Comparison of ENCODE assay signal across 33 mouse cellular contexts in the genomic region with DNA sequence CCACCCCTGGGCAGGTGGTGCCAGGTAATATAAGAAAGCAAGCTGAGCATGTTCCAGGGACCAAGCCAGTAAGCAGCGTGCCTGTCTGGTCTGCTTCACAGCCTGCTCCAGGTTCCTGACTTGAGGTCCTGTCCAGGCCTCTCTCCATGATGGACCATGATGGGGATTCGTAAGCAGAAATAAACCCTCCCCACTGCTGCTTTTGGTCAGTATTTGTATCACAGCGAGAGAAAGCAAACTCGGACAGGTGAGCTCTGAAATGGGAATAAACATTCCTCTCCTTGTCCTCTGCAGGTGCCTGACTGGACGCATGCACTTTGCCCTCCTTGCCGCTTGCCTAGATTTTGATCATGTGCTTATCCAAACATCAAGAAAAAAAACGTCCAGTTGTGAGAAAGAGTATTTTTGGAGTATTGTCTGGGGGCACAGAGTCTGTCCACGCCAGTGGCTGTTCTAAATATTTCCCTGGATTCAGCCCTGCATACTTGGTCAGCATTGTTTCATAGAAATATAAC. TPM values are rescaled to one million over a fixed set of nuclear protein-coding genes. Genes with fewer than 3 reads are reported as not detected.
DNase-seq lines count a peak whose midpoint lies in the region; ATAC-seq and TF ChIP-seq lines count a peak whose summit lies in the region.
"Had no signal": no experiment of that assay in that cellular context is flagged by ENCODE, and none has a peak within 500 bp of the region (broad histone marks: within the 10 kb centered on the region; RNA-seq: fewer than 3 reads in every experiment).

No protein-coding gene starts in this region.

- H3K9ac ChIP-seq in kidney, embryonic 14.5 days (ENCODE audit: low read depth, low read length), result no peak overlapping the region
- no peak overlapping the region for H3K9ac ChIP-seq in midbrain, postnatal 0 days (replicated peaks; ENCODE audit: low read length, poor library complexity, severe bottlenecking)
- no peak overlapping the region for H3K9ac ChIP-seq in midbrain, embryonic 15.5 days
- H3K9ac ChIP-seq: embryonic facial prominence, embryonic 13.5 days; forebrain, embryonic 12.5 days; forebrain, embryonic 15.5 days; heart, embryonic 12.5 days; heart, embryonic 15.5 days; hindbrain, embryonic 13.5 days had no signal

- H3K27me3 ChIP-seq in kidney, embryonic 14.5 days (ENCODE audit: control insufficient read depth, insufficient read depth, low read length), result no peaks in the 10 kb centered on the region
- no peaks in the 10 kb centered on the region for H3K27me3 ChIP-seq in midbrain, postnatal 0 days (ENCODE audit: insufficient read depth, low read length)
- H3K27me3 ChIP-seq in midbrain, embryonic 15.5 days (replicated peaks), result no peaks in the 10 kb centered on the region
- H3K27me3 ChIP-seq: CH12.LX; embryonic facial prominence, embryonic 13.5 days; forebrain, embryonic 12.5 days; forebrain, embryonic 15.5 days; heart, embryonic 15.5 days; hindbrain, embryonic 13.5 days had no signal

- TF ChIP-seq CTCF in midbrain, postnatal 0 days (IDR thresholded peaks at IDR 0.05), result no peak

- ATAC-seq in kidney, embryonic 14.5 days (ENCODE audit: low FRiP score, low TSS enrichment), result no peak
- no peak for ATAC-seq in midbrain, postnatal 0 days (ENCODE audit: low FRiP score)
- no peak for ATAC-seq in midbrain, embryonic 15.5 days (replicated peaks)
- ATAC-seq: forebrain, embryonic 15.5 days; Patski had no signal

- peak; percentile 54 for DNase-seq in kidney, adult 18-20 months
- DNase-seq in kidney, adult 9 months, result peak; percentile 72
- peak; percentile 53 to 66 for DNase-seq in kidney, postnatal 25 days
- DNase-seq in midbrain, postnatal 0 days (ENCODE audit: low spot score), result no peak
- no peak for DNase-seq in retina, embryonic 14.5 days (ENCODE audit: low spot score)
- DNase-seq: adrenal gland, postnatal 10 days; adrenal gland, postnatal 36 days; B cell, adult 2 months; cerebellum, adult 11 months; cerebellum, adult 2 months; cerebellum, adult 9-11 months; cerebellum, postnatal 25 days; embryo, embryonic 11 days; gastrocnemius, postnatal 25 days; heart, adult 18-20 months; heart, postnatal 10 days; heart, postnatal 36 days had no signal

- 76% methylated on average over 8 of the region's 8 CpGs for WGBS in kidney, embryonic 14.5 days
- 81% methylated on average over 8 of the region's 8 CpGs for WGBS in midbrain, postnatal 0 days
- whole genome bisulfite sequencing in midbrain, embryonic 15.5 days, result 83% methylated on average over 8 of the region's 8 CpGs

- no peak overlapping the region for H3K4me2 ChIP-seq in kidney, embryonic 14.5 days (replicated peaks; ENCODE audit: low read depth, low read length)
- no peak overlapping the region for H3K4me2 ChIP-seq in midbrain, postnatal 0 days (ENCODE audit: low read depth, low read length, poor library complexity, severe bottlenecking)
- no peak overlapping the region for H3K4me2 ChIP-seq in midbrain, embryonic 15.5 days
- H3K4me2 ChIP-seq: embryonic facial prominence, embryonic 13.5 days; forebrain, embryonic 12.5 days; forebrain, embryonic 15.5 days; heart, embryonic 12.5 days; heart, embryonic 15.5 days; hindbrain, embryonic 13.5 days had no signal

- H3K4me3 ChIP-seq in kidney, embryonic 14.5 days (ENCODE audit: low read length), result no peak overlapping the region
- H3K4me3 ChIP-seq in brown adipose tissue, adult 24 weeks (ENCODE audit: insufficient read depth, low read depth, low read length), result no peak overlapping the region
- H3K4me3 ChIP-seq in midbrain, postnatal 0 days (ENCODE audit: low read depth, low read length), result no peak overlapping the region
- H3K4me3 ChIP-seq in midbrain, embryonic 15.5 days, result no peak overlapping the region
- H3K4me3 ChIP-seq: embryonic facial prominence, embryonic 10.5 days; embryonic facial prominence, embryonic 13.5 days; erythroblast, embryonic 14.5 days; forebrain, embryonic 12.5 days; forebrain, embryonic 15.5 days; heart, embryonic 12.5 days; heart, embryonic 15.5 days; hindbrain, embryonic 10.5 days; hindbrain, embryonic 13.5 days had no signal

- H3K27ac ChIP-seq in kidney, embryonic 14.5 days (ENCODE audit: low read depth, low read length), result no peak overlapping the region
- peak overlapping the region; percentile 38 for H3K27ac ChIP-seq in brown adipose tissue, adult 24 weeks (replicated peaks; ENCODE audit: low read depth, low read length)
- no peak overlapping the region for H3K27ac ChIP-seq in midbrain, postnatal 0 days (ENCODE audit: low read depth, low read length)
- H3K27ac ChIP-seq in midbrain, embryonic 15.5 days, result no peak overlapping the region
- H3K27ac ChIP-seq: embryonic facial prominence, embryonic 10.5 days; embryonic facial prominence, embryonic 13.5 days; forebrain, embryonic 12.5 days; forebrain, embryonic 15.5 days; heart, embryonic 15.5 days; hindbrain, embryonic 10.5 days; hindbrain, embryonic 13.5 days had no signal

- H3K9me3 ChIP-seq in kidney, embryonic 14.5 days (ENCODE audit: control insufficient read depth, low read length), result no peaks in the 10 kb centered on the region
- H3K9me3 ChIP-seq in midbrain, postnatal 0 days (ENCODE audit: low read length), result no peaks in the 10 kb centered on the region
- no peaks in the 10 kb centered on the region for H3K9me3 ChIP-seq in midbrain, embryonic 15.5 days
- H3K9me3 ChIP-seq: embryonic facial prominence, embryonic 10.5 days; embryonic facial prominence, embryonic 13.5 days; forebrain, embryonic 12.5 days; forebrain, embryonic 15.5 days; G1E; heart, embryonic 12.5 days; heart, embryonic 15.5 days; hindbrain, embryonic 10.5 days; hindbrain, embryonic 13.5 days had no signal

- H3K4me1 ChIP-seq in kidney, embryonic 14.5 days (ENCODE audit: control insufficient read depth, insufficient read depth, low read length), result no peaks in the 10 kb centered on the region
- no peaks in the 10 kb centered on the region; the same call in none of the 2 replicates for H3K4me1 ChIP-seq in brown adipose tissue, adult 24 weeks (ENCODE audit: control insufficient read depth, insufficient read depth, insufficient read length, low read length)
- no peaks in the 10 kb centered on the region for H3K4me1 ChIP-seq in midbrain, postnatal 0 days (ENCODE audit: insufficient read depth, low read length)
- no peaks in the 10 kb centered on the region for H3K4me1 ChIP-seq in midbrain, embryonic 15.5 days
- H3K4me1 ChIP-seq: embryonic facial prominence, embryonic 10.5 days; forebrain, embryonic 12.5 days; forebrain, embryonic 15.5 days; heart, embryonic 12.5 days; heart, embryonic 15.5 days; hindbrain, embryonic 10.5 days; hindbrain, embryonic 13.5 days had no signal

- H3K36me3 ChIP-seq in kidney, embryonic 14.5 days (ENCODE audit: control insufficient read depth, insufficient read depth, low read length), result no peaks in the 10 kb centered on the region
- H3K36me3 ChIP-seq in midbrain, postnatal 0 days (ENCODE audit: insufficient read depth, low read length), result no peaks in the 10 kb centered on the region
- H3K36me3 ChIP-seq in midbrain, embryonic 15.5 days (replicated peaks), result no peaks in the 10 kb centered on the region
- H3K36me3 ChIP-seq: embryonic facial prominence, embryonic 10.5 days; embryonic facial prominence, embryonic 13.5 days; forebrain, embryonic 12.5 days; forebrain, embryonic 15.5 days; G1E; heart, embryonic 12.5 days; heart, embryonic 15.5 days; hindbrain, embryonic 10.5 days; hindbrain, embryonic 13.5 days had no signal

RNA-seq across cellular contexts. Expression of gene Mas1, which starts 8.9 kb away (rescaled TPM):
- polyA plus RNA-seq in kidney, embryonic 14.5 days (2014; fragmentation: Nextera tagmentation; extraction: Ambion mirVana), result 0.26 and 0.66 TPM in 2 replicates
- not detected in 2 replicates for polyA plus RNA-seq in brown adipose tissue, adult 24 weeks (2012; ENCODE audit: insufficient read depth, insufficient read length, missing spikeins)
- not detected in 2 replicates for total RNA-seq in midbrain, postnatal 0 days (2014; rRNA removed)
- 0.27 TPM in 1 of 2 replicates, not detected in the other for polyA plus RNA-seq in midbrain, postnatal 0 days (2015; fragmentation: Nextera tagmentation; extraction: Ambion mirVana)
- 0.13 TPM in 1 of 2 replicates, not detected in the other for polyA plus RNA-seq in midbrain, embryonic 15.5 days (2015; fragmentation: Nextera tagmentation; extraction: Ambion mirVana)
- total RNA-seq: adrenal gland, adult 18-20 months; adrenal gland, postnatal 36 days; CH12.LX; G1E had no signal
- polyA plus RNA-seq: erythroblast, embryonic 14.5 days; G1E; Patski had no signal

RNA-seq across cellular contexts. Expression of gene Mrgprh, which starts 16.8 kb away (rescaled TPM):
- not detected in 2 replicates for polyA plus RNA-seq in kidney, embryonic 14.5 days (2014; fragmentation: Nextera tagmentation; extraction: Ambion mirVana)
- not detected in 2 replicates for polyA plus RNA-seq in brown adipose tissue, adult 24 weeks (2012; ENCODE audit: insufficient read depth, insufficient read length, missing spikeins)
- not detected in 2 replicates for total RNA-seq in midbrain, postnatal 0 days (2014; rRNA removed)
- not detected in 2 replicates for polyA plus RNA-seq in midbrain, postnatal 0 days (2015; fragmentation: Nextera tagmentation; extraction: Ambion mirVana)
- polyA plus RNA-seq in midbrain, embryonic 15.5 days (2015; fragmentation: Nextera tagmentation; extraction: Ambion mirVana), result not detected in 2 replicates
- total RNA-seq: CH12.LX had no signal
- polyA plus RNA-seq: embryonic facial prominence, embryonic 10.5 days; embryonic facial prominence, embryonic 13.5 days; erythroblast, embryonic 14.5 days; forebrain, embryonic 12.5 days; forebrain, embryonic 15.5 days; G1E; heart, embryonic 12.5 days; hindbrain, embryonic 10.5 days; hindbrain, embryonic 13.5 days; Patski had no signal

RNA-seq across cellular contexts. Expression of gene Pnldc1, which starts 51.0 kb away (rescaled TPM):
- polyA plus RNA-seq in kidney, embryonic 14.5 days (2014; fragmentation: Nextera tagmentation; extraction: Ambion mirVana), result 1.3 and 1.7 TPM in 2 replicates
- 67.4 and 78.9 TPM in 2 replicates for polyA plus RNA-seq in brown adipose tissue, adult 24 weeks (2012; ENCODE audit: insufficient read depth, insufficient read length, missing spikeins)
- total RNA-seq in midbrain, postnatal 0 days (2014; rRNA removed), result 0.88 and 1.8 TPM in 2 replicates
- polyA plus RNA-seq in midbrain, postnatal 0 days (2015; fragmentation: Nextera tagmentation; extraction: Ambion mirVana), result 1.1 and 1.3 TPM in 2 replicates
- polyA plus RNA-seq in midbrain, embryonic 15.5 days (2015; fragmentation: Nextera tagmentation; extraction: Ambion mirVana), result 1.6 and 2.2 TPM in 2 replicates
- polyA plus RNA-seq: G1E had no signal

RNA-seq across cellular contexts. Expression of gene Tcp1, which starts 56.4 kb away (rescaled TPM):
- polyA plus RNA-seq in kidney, embryonic 14.5 days (2014; fragmentation: Nextera tagmentation; extraction: Ambion mirVana), result 407 and 495 TPM in 2 replicates
- 154 and 194 TPM in 2 replicates for polyA plus RNA-seq in brown adipose tissue, adult 24 weeks (2012; ENCODE audit: insufficient read depth, insufficient read length, missing spikeins)
- total RNA-seq in midbrain, postnatal 0 days (2014; rRNA removed), result 330 and 377 TPM in 2 replicates
- 330 and 375 TPM in 2 replicates for polyA plus RNA-seq in midbrain, postnatal 0 days (2015; fragmentation: Nextera tagmentation; extraction: Ambion mirVana)
- 325 and 344 TPM in 2 replicates for polyA plus RNA-seq in midbrain, embryonic 15.5 days (2015; fragmentation: Nextera tagmentation; extraction: Ambion mirVana)

RNA-seq across cellular contexts. Expression of gene Mrpl18, which starts 57.1 kb away (rescaled TPM):
- 186 and 194 TPM in 2 replicates for polyA plus RNA-seq in kidney, embryonic 14.5 days (2014; fragmentation: Nextera tagmentation; extraction: Ambion mirVana)
- 135 and 149 TPM in 2 replicates for polyA plus RNA-seq in brown adipose tissue, adult 24 weeks (2012; ENCODE audit: insufficient read depth, insufficient read length, missing spikeins)
- 34.0 TPM in 2 replicates for total RNA-seq in midbrain, postnatal 0 days (2014; rRNA removed)
- polyA plus RNA-seq in midbrain, postnatal 0 days (2015; fragmentation: Nextera tagmentation; extraction: Ambion mirVana), result 111 and 118 TPM in 2 replicates
- polyA plus RNA-seq in midbrain, embryonic 15.5 days (2015; fragmentation: Nextera tagmentation; extraction: Ambion mirVana), result 113 and 129 TPM in 2 replicates

Comparison
In these comparisons a context has a peak if more than half of its experiments do, and no peak if none do; other contexts are left out.
1. DNase-seq: peak in kidney, adult 18-20 months (single experiment), kidney, adult 9 months (single experiment) and kidney, postnatal 25 days (2 of 2); none in midbrain, postnatal 0 days (single experiment) and retina, embryonic 14.5 days (single experiment).
2. RNA of gene Pnldc1, which starts 51.0 kb away (polyA plus RNA-seq): 67.4 to 78.9 TPM in brown adipose tissue, adult 24 weeks; 1.6 to 2.2 TPM in midbrain, embryonic 15.5 days, 1.3 to 1.7 TPM in kidney, embryonic 14.5 days and 1.1 to 1.3 TPM in midbrain, postnatal 0 days; every median in the first group is over 10 times any median in the second.